Mouse (Mus musculus): ENCODE results near the gene Maml3. TPM values are rescaled to one million over a fixed set of nuclear protein-coding genes. Genes with fewer than 3 reads are reported as not detected.

Gene Maml3
- polyA plus RNA-seq, 1 experiment from 2014 or later = 3.6 TPM

DNA sequence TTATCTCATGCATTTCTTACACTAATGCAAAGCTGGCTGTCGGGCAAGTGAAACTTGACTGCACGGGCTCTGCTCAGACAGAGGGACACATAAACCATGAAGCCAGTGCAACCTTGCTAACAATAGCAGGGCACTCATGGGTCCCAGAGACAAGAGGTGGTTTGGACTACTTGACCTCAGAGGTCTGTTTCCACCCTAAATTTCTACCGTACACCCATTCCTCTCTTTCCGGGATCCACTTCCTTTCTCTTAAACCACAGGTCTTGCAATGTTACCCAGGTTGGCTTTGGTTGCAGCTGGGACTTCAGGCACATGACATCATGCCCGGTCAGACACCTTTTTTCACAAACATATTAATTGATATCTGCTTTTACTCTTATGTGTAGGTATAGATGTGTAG, 331.3 kb downstream of the Maml3 start:
- H3K4me3 ChIP-seq = no peak overlapping the region
- no peaks in the 10 kb centered on the region for H3K9me3 ChIP-seq
- 77% methylated on average over 5 of the region's 5 CpGs for WGBS
- H3K27me3 ChIP-seq (ENCODE audit: insufficient read depth, poor library complexity, severe bottlenecking) = no peaks in the 10 kb centered on the region
- DNase-seq (ENCODE audit: low spot score) = peak; percentile 36
- peaks cover 11% of the 10 kb centered on the region for H3K4me1 ChIP-seq
- 0 out of 2 replicates have a peak, but pooled peaks cover 2% of the 10 kb centered on the region for H3K36me3 ChIP-seq
- no peak overlapping the region for H3K27ac ChIP-seq

DNA sequence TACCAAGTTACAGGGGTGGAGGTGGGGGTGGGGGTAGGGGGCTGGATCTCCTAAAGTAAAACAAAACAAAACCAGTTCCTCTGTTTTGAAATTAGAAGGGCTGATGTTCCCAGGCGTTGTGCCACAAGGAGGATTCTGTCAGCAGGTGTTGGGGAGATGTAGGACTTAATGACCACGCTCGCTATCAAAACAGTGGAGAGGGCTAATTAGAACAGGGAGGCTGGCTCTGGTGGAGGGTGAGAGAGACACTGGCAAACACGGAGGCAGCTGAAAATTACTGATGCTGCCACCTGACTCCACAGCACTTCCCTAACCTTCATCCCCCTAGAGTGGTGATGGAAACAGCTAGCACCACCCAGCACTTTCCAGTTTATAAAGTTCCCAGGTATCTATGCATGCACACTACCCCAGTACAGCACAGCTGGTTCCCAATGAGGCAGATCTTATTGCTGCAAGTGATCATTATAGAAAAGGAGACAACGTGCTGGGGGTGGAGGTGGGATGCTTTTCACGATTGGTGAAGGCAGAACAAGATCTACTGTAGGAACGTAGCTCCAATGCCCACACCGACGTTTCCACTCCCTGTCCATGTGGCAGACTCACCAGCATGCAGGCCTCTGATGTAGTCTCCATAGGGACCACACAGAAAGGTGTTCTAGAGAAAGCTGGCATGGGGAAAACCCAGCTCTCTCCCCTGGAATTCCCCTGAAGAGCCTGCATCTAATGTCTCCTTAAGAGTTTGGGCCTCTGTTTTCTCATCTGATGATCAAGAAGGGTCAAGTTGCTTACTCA, 332.8 kb downstream of the Maml3 start:
- Histone ChIP-seq H3K4me1 (0 out of 2 replicates have a peak, but pooled peaks cover 5% of the 10 kb centered on the region), H3K27ac (no peak overlapping the region), H3K4me3 (no peak overlapping the region), H3K36me3 (0 out of 2 replicates have a peak, but pooled peaks cover 2% of the 10 kb centered on the region), H3K27me3 (ENCODE audit: insufficient read depth, poor library complexity, severe bottlenecking) (no peaks in the 10 kb centered on the region), H3K9me3 (no peaks in the 10 kb centered on the region)
- DNase-seq (ENCODE audit: low spot score) = peak; percentile 59
- WGBS = 64% methylated on average over 9 of the region's 9 CpGs

DNA sequence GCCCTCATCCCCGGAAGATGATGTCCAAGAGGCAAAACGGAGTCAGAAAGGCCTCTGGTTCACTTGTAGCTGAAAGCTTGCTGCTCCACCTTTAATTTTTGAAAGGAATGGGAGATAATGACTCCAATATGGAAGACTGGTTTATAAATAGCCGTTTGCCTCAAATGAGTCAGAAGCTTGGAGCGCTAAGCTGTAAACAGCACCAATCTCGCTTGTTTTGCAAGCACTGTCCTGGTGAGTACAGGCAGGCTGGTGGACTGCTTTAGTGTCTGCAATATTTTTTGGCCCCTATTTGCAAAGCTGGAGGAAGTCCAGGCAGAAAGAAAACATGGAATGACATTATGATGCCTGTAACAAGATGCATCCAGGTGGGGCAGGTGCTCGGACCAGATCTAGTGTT, 335.7 kb downstream of the Maml3 start:
- Histone ChIP-seq H3K9me3 (no peaks in the 10 kb centered on the region), H3K4me1 (peaks cover 8% of the 10 kb centered on the region), H3K4me3 (no peak overlapping the region), H3K36me3 (0 out of 2 replicates have a peak, but pooled peaks cover 2% of the 10 kb centered on the region), H3K27ac (no peak overlapping the region), H3K27me3 (ENCODE audit: insufficient read depth, poor library complexity, severe bottlenecking) (no peaks in the 10 kb centered on the region)
- DNase-seq (ENCODE audit: low spot score) = peak; percentile 25
- 85% methylated on average over 6 of the region's 6 CpGs for WGBS

DNA sequence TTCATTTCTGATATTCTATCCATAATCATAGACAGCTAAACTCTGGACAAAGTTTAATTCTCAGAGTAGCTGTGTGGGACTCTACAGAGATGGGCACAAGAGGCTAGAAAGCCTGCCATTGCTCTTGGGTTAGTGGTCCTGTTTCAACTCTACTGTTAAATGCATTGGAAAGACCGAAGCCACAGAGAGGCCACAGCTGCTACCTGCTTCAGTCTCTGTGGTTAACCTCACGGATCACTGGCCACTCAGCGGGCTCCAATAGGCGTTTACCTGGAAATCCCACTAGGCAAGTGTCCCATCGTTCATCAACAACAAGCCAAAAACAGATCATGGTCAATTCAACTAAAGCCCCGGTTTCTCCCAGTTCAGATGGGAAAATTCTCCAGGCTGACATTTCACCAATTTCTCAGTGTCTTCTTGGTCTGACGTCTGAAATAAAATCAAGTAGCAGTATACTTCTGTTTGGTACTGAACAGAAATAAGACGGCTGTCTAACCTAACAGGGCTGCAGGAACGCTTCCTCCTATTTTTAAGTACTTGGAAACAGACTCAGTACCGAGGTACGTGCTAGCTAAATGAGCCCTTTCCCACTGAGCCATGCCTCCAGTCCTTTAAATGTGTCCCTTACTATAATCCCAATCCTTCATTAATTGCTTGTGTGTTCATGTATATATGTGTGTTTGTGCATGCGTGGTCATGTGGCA, 339.5 kb downstream of the Maml3 start:
- Histone ChIP-seq H3K27ac (no peak overlapping the region), H3K27me3 (ENCODE audit: insufficient read depth, poor library complexity, severe bottlenecking) (no peaks in the 10 kb centered on the region), H3K4me3 (no peak overlapping the region), H3K9me3 (no peaks in the 10 kb centered on the region), H3K4me1 (peaks cover 7% of the 10 kb centered on the region), H3K36me3 (0 out of 2 replicates have a peak, but pooled peaks cover 2% of the 10 kb centered on the region)
- WGBS = 82% methylated on average over 12 of the region's 12 CpGs
- no peak for DNase-seq (ENCODE audit: low spot score)

DNA sequence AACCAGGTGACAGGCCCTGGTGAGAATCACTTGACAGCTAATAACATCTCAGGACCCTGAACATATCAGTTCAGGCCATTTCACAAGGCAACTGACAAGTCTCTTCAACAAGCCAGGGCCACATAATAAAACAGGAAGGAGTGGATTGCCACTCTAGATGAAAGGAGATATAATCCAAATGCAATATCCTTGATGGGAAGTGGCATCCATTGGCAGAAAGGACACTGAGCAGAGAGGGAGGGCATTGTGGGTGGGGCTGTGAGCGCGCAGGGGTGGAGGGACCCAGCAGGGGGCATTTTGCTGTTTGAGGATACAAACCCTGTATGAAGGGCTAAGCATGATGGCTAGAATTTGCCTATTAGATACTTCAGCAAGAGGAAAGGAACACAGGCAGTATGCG, 340.7 kb downstream of the Maml3 start:
- Histone ChIP-seq H3K36me3 (no peaks in the 10 kb centered on the region), H3K4me1 (peaks cover 7% of the 10 kb centered on the region), H3K27ac (no peak overlapping the region), H3K9me3 (no peaks in the 10 kb centered on the region), H3K4me3 (no peak overlapping the region), H3K27me3 (ENCODE audit: insufficient read depth, poor library complexity, severe bottlenecking) (no peaks in the 10 kb centered on the region)
- no peak for DNase-seq (ENCODE audit: low spot score)
- WGBS = 73% methylated on average over 3 of the region's 3 CpGs

DNA sequence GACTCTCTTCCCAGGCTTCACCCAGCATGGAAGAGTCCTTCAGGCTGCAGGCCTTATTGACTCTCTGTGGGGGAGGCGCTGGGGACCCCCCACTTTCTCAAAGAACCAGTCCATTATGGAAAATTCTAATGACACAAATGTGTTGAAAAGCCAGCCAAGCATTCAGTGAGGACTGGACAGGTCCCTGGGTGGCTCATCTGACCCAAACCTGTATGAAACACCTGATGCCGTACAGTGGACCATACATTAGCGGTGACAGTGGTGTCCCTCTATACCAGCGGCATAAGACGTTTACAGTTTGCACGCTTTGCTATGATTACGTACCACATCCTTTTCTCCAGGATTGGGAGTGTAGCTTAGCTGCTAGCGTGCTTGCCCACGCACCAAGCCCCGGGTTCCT, 342.0 kb downstream of the Maml3 start:
- no peaks in the 10 kb centered on the region for H3K36me3 ChIP-seq
- H3K4me1 ChIP-seq = peaks cover 7% of the 10 kb centered on the region
- DNase-seq (ENCODE audit: low spot score) = no peak
- H3K27ac ChIP-seq = no peak overlapping the region
- no peak overlapping the region for H3K4me3 ChIP-seq
- H3K9me3 ChIP-seq = no peaks in the 10 kb centered on the region
- WGBS = 90% methylated on average over 10 of the region's 10 CpGs
- H3K27me3 ChIP-seq (ENCODE audit: insufficient read depth, poor library complexity, severe bottlenecking) = no peaks in the 10 kb centered on the region

DNA sequence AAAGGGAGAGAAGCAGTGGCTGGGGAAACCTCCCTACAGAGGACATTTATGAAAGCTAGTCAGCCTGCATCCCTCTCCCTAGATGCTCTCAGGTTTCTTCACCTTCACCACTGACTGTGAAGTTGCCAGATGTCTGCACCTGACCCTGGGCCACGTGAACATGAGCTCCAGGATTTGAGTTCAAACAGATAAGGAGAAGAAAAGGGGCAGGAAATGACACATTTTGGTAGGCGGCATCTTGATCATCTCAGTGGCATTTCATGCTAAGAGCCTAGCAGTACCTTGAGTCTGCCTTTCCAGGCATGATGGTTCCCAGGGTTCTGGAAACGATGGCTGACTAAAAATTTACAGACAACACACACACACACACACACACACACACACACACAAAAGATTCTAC, 345.3 kb downstream of the Maml3 start:
- Histone ChIP-seq H3K36me3 (no peaks in the 10 kb centered on the region), H3K4me3 (no peak overlapping the region), H3K27me3 (ENCODE audit: insufficient read depth, poor library complexity, severe bottlenecking) (no peaks in the 10 kb centered on the region), H3K27ac (no peak overlapping the region), H3K9me3 (no peaks in the 10 kb centered on the region), H3K4me1 (peaks cover 22% of the 10 kb centered on the region)
- DNase-seq (ENCODE audit: low spot score) = no peak
- WGBS = 57% methylated on average over 3 of the region's 3 CpGs

DNA sequence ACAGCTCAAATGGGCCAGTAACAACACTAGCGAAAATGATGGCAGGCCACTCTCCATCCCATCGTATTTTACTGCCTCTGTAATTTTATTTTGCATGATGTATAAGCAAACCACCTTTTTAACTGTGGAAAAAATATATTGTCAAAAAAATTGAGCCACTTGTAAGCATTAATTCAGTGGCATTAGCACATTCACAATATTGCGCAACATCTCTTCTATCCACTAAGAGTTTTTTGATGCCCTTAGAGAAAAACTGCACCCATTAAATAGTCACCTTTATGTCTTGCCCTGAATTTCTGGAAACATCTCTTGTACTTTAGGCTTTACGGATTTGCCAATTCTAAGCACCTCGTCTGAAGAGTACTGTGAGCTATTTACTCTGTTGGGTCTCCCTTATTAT, 347.8 kb downstream of the Maml3 start:
- Histone ChIP-seq H3K27ac (no peak overlapping the region), H3K36me3 (no peaks in the 10 kb centered on the region), H3K27me3 (ENCODE audit: insufficient read depth, poor library complexity, severe bottlenecking) (no peaks in the 10 kb centered on the region), H3K9me3 (no peaks in the 10 kb centered on the region), H3K4me1 (peaks cover 17% of the 10 kb centered on the region), H3K4me3 (no peak overlapping the region)
- WGBS = 91% methylated on average over 5 of the region's 5 CpGs
- DNase-seq (ENCODE audit: low spot score) = no peak

DNA sequence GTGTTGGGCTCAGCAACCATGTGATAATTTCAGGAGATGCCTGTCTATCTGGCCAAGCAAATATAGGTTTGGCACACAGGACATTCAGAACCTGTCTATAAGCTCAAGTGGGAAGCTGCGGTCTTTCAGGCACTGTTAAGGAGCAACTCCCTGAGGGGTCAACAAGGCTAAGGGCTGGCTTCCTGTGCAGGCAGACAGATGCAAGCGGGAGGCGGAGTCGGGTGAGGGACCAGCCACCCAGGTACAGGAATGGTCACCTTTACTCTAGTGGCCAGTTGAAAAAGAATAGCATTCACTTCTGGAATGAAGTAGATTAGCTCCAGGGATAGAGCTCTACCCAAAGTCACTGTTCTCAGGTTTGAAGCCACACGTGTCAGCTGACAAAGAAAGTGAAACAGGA, 348.6 kb downstream of the Maml3 start:
- H3K36me3 ChIP-seq = no peaks in the 10 kb centered on the region
- H3K9me3 ChIP-seq = no peaks in the 10 kb centered on the region
- H3K4me1 ChIP-seq = peaks cover 24% of the 10 kb centered on the region
- H3K27ac ChIP-seq = 0 out of 2 replicates have a peak overlapping the region, but pooled peaks have one; percentile 3
- no peak for DNase-seq (ENCODE audit: low spot score)
- H3K4me3 ChIP-seq = no peak overlapping the region
- H3K27me3 ChIP-seq (ENCODE audit: insufficient read depth, poor library complexity, severe bottlenecking) = no peaks in the 10 kb centered on the region
- WGBS = 68% methylated on average over 5 of the region's 5 CpGs

DNA sequence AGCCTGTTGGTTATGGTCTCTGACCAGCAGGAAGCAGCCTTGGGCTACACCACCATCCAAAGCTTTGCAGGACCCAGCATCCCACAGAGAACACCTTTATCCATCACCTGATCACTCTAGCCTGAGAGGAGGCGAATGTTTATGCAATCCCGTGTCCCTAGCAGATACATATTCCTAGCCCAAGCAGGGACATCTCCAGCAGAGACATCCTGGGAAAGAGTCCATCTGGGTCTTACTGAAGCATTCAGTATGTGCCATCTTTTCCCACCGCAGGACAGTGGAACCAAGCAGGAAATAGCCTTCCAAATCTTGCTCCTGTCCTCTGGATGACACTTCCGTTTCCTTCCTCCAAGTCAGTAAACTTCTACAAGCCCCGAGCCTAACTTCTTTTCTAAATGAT, 351.6 kb downstream of the Maml3 start:
- no peak overlapping the region for H3K4me3 ChIP-seq
- no peaks in the 10 kb centered on the region for H3K27me3 ChIP-seq (ENCODE audit: insufficient read depth, poor library complexity, severe bottlenecking)
- H3K36me3 ChIP-seq = no peaks in the 10 kb centered on the region
- no peak for DNase-seq (ENCODE audit: low spot score)
- no peak overlapping the region for H3K27ac ChIP-seq
- H3K9me3 ChIP-seq = no peaks in the 10 kb centered on the region
- peaks cover 54% of the 10 kb centered on the region for H3K4me1 ChIP-seq
- WGBS = 74% methylated on average over 5 of the region's 5 CpGs

DNA sequence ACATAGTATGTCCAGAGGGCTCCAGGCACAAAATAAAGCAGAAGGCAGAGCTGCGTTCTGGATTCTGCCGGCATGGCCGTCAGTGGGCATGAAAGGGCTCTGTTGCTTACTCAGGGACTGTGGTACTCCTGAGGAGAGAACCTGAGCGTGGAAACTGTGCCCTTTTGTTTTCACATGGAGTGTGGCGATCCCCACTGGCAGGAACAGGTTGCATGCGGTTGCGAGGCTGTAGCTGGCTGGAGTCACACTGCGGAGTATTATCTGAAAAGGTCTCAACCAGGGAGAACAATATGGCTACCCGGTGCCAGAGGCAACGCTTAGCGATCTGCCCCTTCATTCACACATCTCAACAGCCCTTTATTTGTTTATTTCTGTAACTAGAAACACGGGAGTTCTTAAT, 353.4 kb downstream of the Maml3 start:
- H3K9me3 ChIP-seq = no peaks in the 10 kb centered on the region
- H3K4me3 ChIP-seq = no peak overlapping the region
- DNase-seq (ENCODE audit: low spot score) = no peak
- peaks cover 54% of the 10 kb centered on the region for H3K4me1 ChIP-seq
- peak overlapping the region; percentile 89 for H3K27ac ChIP-seq
- H3K36me3 ChIP-seq = no peaks in the 10 kb centered on the region
- no peaks in the 10 kb centered on the region for H3K27me3 ChIP-seq (ENCODE audit: insufficient read depth, poor library complexity, severe bottlenecking)
- WGBS = 85% methylated on average over 12 of the region's 12 CpGs

DNA sequence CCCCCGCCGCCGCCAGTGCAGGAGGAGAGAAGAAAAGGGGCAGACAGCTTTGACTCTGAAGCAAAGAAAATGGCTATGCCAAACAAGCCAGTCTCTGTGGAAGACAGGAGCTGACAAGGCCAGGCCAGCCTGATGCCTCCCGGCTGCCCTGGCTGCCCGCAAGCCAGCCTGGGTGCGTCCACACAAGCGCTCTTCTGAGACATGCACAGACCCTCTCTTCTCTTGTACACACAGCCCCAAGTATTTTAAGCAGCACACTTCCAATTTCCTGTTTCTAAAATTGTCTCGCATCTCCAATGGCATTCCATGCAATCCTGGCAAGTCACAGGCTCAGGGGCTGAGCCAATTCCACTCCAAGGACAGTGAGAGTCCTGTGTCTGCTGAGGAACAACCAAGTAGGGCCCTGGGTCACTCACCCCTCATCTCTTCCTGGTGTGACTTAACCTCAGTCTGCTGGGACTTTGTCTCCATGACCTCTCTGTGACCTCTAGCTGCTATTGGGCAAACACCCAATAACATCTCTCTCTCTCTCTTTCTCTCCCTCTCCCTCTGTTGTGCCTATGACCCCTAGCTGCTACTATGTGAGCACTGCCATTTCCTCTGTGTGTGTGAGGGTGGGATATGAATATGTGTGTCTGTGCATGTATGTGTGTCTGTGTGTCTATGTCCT, 354.9 kb downstream of the Maml3 start:
- no peak for DNase-seq (ENCODE audit: low spot score)
- 21% methylated on average over 8 of the region's 8 CpGs for WGBS
- H3K36me3 ChIP-seq = no peaks in the 10 kb centered on the region
- peak overlapping the region; percentile 89 for H3K27ac ChIP-seq
- H3K27me3 ChIP-seq (ENCODE audit: insufficient read depth, poor library complexity, severe bottlenecking) = no peaks in the 10 kb centered on the region
- H3K9me3 ChIP-seq = no peaks in the 10 kb centered on the region
- H3K4me1 ChIP-seq = peaks cover 47% of the 10 kb centered on the region
- H3K4me3 ChIP-seq = peak overlapping the region; percentile 27

DNA sequence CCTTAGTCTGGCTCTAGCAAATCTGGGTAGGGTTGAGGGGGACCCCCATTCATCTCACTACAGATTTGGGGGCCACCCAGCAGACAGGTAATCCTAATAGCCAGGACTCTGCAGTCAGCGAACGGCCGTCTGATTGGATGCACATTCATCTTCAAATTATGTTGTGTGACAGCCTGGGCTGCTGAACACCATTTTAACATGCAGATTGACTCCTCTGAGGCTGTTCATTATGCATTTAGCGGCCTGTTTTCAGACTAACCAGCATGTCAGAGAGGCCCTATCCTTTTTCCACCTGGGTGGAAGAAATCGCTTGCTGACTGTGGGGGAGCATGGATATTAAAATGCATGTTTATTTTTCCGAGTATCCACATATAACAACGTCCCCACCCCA, 355.5 kb downstream of the Maml3 start:
- no peak for DNase-seq (ENCODE audit: low spot score)
- Histone ChIP-seq H3K4me1 (peaks cover 52% of the 10 kb centered on the region), H3K27ac (peak overlapping the region; percentile 89), H3K27me3 (ENCODE audit: insufficient read depth, poor library complexity, severe bottlenecking) (no peaks in the 10 kb centered on the region), H3K36me3 (no peaks in the 10 kb centered on the region), H3K9me3 (no peaks in the 10 kb centered on the region), H3K4me3 (peak overlapping the region; percentile 27)
- 47% methylated on average over 7 of the region's 7 CpGs for WGBS
